Mouse (Mus musculus) spleen, adult 18-20 months (tissue): ENCODE measurements around the gene Pdhb.
"Not testable (repeated sequence)": the region's sequence is repeated elsewhere in the genome, so short reads cannot be mapped to it uniquely, and the experiment has no call there.

ENCODE experiments used
- DNase-seq, 2 experiments: peaks; one replicate each; pipeline ENCODE4 v3.0.0; 2022; ENCODE audit warnings: mixed read lengths in 2 of 2

The Pdhb gene

DNA sequence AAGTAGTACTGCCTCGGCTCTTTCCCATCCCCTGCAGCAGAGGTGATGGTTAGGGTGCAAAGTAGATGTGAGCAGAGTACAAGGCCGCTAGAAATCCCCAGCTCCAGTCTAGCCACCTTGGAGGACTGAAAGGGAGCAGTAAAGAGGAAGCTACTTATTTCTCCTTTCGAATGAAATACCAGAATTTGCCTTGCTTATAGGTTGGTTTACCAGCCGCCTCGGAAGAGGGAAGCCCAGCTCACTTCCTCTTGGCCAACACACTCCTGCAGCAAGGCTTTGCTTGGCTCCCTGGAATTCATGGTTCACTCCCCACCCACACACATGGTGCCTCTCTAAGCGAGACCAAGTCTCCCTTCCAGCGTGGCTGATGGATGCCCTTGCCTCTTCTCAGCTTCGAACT lies 40.0 kb downstream of the Pdhb start:
- no peak for DNase-seq

GRCm38 (mm10) chr14:8127971-8128370 lies 44.9 kb downstream of the Pdhb start:
- DNase-seq: peak; percentile 49 to 55

DNA sequence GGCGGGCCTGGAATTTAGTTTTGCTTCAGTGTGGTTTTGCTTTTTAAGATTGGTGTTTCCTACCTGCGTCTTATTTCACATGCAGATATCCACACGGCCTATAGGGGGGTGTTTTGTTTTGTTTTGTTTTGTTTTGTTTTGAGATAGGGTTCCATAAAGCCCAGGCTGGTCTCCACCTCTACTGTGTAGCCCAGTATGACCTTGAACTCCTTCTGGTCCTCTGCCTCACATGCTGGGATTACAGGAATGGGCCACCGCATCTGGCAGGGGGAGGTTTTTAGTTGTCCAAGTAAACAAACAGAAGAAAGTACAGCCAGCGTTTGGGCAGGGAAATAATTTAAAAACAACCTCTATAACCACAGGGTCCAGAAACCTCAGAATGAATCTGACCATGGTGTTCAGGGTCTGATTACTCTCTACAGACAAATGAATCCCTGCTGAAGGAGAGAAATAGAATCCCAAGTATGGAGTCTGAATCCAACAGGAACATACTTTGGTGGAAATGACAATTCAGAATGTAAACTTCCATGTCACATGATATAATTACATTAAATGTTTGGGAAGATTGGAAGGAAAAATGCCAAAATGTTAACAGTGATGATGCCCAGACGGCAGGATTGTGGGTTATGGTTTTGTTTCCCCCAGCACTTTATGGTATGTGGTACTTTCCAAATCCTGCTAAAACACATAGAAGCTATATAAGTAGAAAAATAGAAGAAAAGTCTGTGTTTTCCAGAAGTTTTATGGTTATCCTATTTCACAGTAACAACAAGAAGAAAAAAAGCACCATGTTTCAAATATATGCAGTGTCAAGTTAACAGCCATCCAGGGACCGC lies 48.6 kb downstream of the Pdhb start:
- no peak for DNase-seq

DNA sequence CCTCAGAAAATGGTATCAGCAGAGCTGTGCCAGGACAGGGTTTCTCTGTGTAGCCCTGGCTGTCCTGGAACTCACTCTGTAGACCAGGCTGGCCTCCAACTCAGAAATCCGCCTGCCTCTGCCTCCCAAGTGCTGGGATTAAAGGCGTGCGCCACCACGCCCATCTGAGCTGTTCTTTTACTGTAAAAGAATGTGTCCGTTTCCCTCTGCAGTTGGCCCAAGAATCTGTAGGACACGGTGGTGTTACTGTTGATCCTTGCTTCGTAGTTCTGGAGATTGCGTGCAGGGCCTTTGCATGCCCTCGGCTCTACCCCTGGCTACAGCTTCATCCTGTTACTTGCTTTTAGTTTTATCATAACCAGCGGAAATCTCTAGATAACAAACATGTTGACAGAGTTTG lies 49.2 kb downstream of the Pdhb start:
- not testable (repeated sequence) for DNase-seq

- no peak for DNase-seq
These were observed 49.7 kb downstream of the Pdhb start for GRCm38 (mm10) chr14:8123141-8123540.

- no peak for DNase-seq
These were observed 52.9 kb downstream of the Pdhb start for GRCm38 (mm10) chr14:8119904-8120303.

- DNase-seq: no peak
These were observed 53.4 kb downstream of the Pdhb start for GRCm38 (mm10) chr14:8119454-8119853.

GRCm38 (mm10) chr14:8117371-8117770 lies 55.5 kb downstream of the Pdhb start:
- DNase-seq: no peak
